Mouse (Mus musculus): ENCODE measurements around the gene Btf3.

GRCm38 (mm10) chr13:98356176-98356972, 39.6 kb upstream of the Btf3 start:
- no peak for TF ChIP-seq POLR2A (IDR thresholded peaks at IDR 0.05; ENCODE audit: insufficient read depth, low read depth, low read length)
- TF ChIP-seq CTCF (IDR thresholded peaks at IDR 0.05; ENCODE audit: insufficient read depth, low read depth, low read length) = no peak

Data from olfactory bulb, adult 2 months (tissue).